Mouse (Mus musculus) left cerebral cortex, adult 11 months (tissue): Measurements from ENCODE around the gene Baz2b.
A peak's percentile ranks its signal among the peaks of the same experiment; 100 is the strongest.

ENCODE experiments used
- DNase-seq: peaks from one replicate; pipeline ENCODE4 v3.0.0; 2022; ENCODE audit warnings: low spot score

Baz2b gene

GRCm38 (mm10) chr2:60128631-60129030 lies 81.0 kb downstream of the Baz2b start:
- DNase-seq: no peak

GRCm38 (mm10) chr2:60126831-60127230 lies 82.8 kb downstream of the Baz2b start:
- DNase-seq: no peak

GRCm38 (mm10) chr2:60126292-60126691 lies 83.3 kb downstream of the Baz2b start:
- no peak for DNase-seq

GRCm38 (mm10) chr2:60125049-60126004 lies 84.3 kb downstream of the Baz2b start:
- no peak for DNase-seq

- peak; percentile 19 for DNase-seq
Measured at GRCm38 (mm10) chr2:60124648-60125048, 85.0 kb downstream of the Baz2b start.

GRCm38 (mm10) chr2:60123911-60124647 lies 85.6 kb downstream of the Baz2b start:
- DNase-seq: no peak

GRCm38 (mm10) chr2:60123061-60123874 lies 86.4 kb downstream of the Baz2b start:
- DNase-seq: no peak

- no peak for DNase-seq
Measured at GRCm38 (mm10) chr2:60122188-60122587, 87.5 kb downstream of the Baz2b start.

- DNase-seq: no peak
Measured at GRCm38 (mm10) chr2:60120681-60121080, 89.0 kb downstream of the Baz2b start.

GRCm38 (mm10) chr2:60118684-60119558 lies 90.7 kb downstream of the Baz2b start:
- DNase-seq: no peak

- no peak for DNase-seq
Measured at GRCm38 (mm10) chr2:60117867-60118266, 91.8 kb downstream of the Baz2b start.

- DNase-seq: no peak
Measured at GRCm38 (mm10) chr2:60115891-60116554, 93.6 kb downstream of the Baz2b start.

- no peak for DNase-seq
Measured at GRCm38 (mm10) chr2:60114901-60115300, 94.7 kb downstream of the Baz2b start.

- DNase-seq: no peak
Measured at GRCm38 (mm10) chr2:60113661-60114560, 95.7 kb downstream of the Baz2b start.

GRCm38 (mm10) chr2:60112116-60112515 lies 97.5 kb downstream of the Baz2b start:
- no peak for DNase-seq

GRCm38 (mm10) chr2:60109001-60109400 lies 100.6 kb downstream of the Baz2b start:
- no peak for DNase-seq

- no peak for DNase-seq
Measured at GRCm38 (mm10) chr2:60096625-60097024, 113.0 kb downstream of the Baz2b start.

- DNase-seq: no peak
Measured at GRCm38 (mm10) chr2:60090280-60090679, 119.4 kb downstream of the Baz2b start.

GRCm38 (mm10) chr2:60089528-60090247 lies 120.0 kb downstream of the Baz2b start:
- no peak for DNase-seq
